ENCODE assay signal across 8 mouse cellular contexts in genomic region chr2:32449761-32450754, GRCm38 (mm10). TPM values are rescaled to one million over a fixed set of nuclear protein-coding genes. Genes with fewer than 3 reads are reported as not detected.
DNase-seq lines count a peak whose midpoint lies in the region; ATAC-seq and TF ChIP-seq lines count a peak whose summit lies in the region.

Gene Naif1 (plus strand): TSS chr2:32450457.

- no peak for ATAC-seq in CD4-positive, CD25-positive, alpha-beta regulatory T cell, adult 4 months
- no peak for ATAC-seq in hindbrain, embryonic 12.5 days (ENCODE audit: low FRiP score)
- no peak for ATAC-seq in liver, postnatal 0 days

- DNase-seq in CD4-positive, CD25-positive, alpha-beta regulatory T cell, adult 2 months (ENCODE audit: low read depth, low spot score): peak; percentile 49
- DNase-seq in liver, adult 2 months (ENCODE audit: extremely low read depth, low read depth, low spot score): no peak
- no peak for DNase-seq in liver
- peak; percentile 29 for DNase-seq in liver, postnatal 0 days
- peak; percentile 21 for DNase-seq in thymus, adult 2 months
- no peak for DNase-seq in ovary, adult 18-20 months (ENCODE audit: low spot score)

- H3K27me3 ChIP-seq in liver, adult 2 months (ENCODE audit: control insufficient read depth, insufficient read depth, low read length): no peaks in the 10 kb centered on the region
- no peaks in the 10 kb centered on the region for H3K27me3 ChIP-seq in hindbrain, embryonic 12.5 days
- no peaks in the 10 kb centered on the region for H3K27me3 ChIP-seq in liver, postnatal 0 days (ENCODE audit: insufficient read depth, low read length)
- no peaks in the 10 kb centered on the region for H3K27me3 ChIP-seq in thymus, adult 2 months (ENCODE audit: control insufficient read depth, insufficient read depth, low read length)

- H3K9ac ChIP-seq in liver, adult 2 months (ENCODE audit: low read depth, low read length): peak within 1 kb of the TSS; percentile 97
- H3K9ac ChIP-seq in hindbrain, embryonic 12.5 days: peak within 1 kb of the TSS; percentile 82
- peak within 1 kb of the TSS; percentile 97 for H3K9ac ChIP-seq in liver, postnatal 0 days (replicated peaks)

- H3K79me2 ChIP-seq in liver, adult 2 months (ENCODE audit: control insufficient read depth, insufficient read depth, low read length): peaks cover 12% of the 10 kb centered on the region

- no peak for TF ChIP-seq CTCF in liver, adult 2 months (IDR thresholded peaks at IDR 0.05; ENCODE audit: low read depth, low read length)
- no peak for TF ChIP-seq CTCF in liver, postnatal 0 days (IDR thresholded peaks at IDR 0.05; ENCODE audit: low read depth)
- TF ChIP-seq CTCF in thymus, adult 2 months (IDR thresholded peaks at IDR 0.05; ENCODE audit: borderline replicate concordance, control insufficient read depth, extremely low read depth, insufficient read depth, low read length, poor library complexity): no peak

- H3K4me2 ChIP-seq in hindbrain, embryonic 12.5 days (replicated peaks): peak within 1 kb of the TSS; percentile 83
- H3K4me2 ChIP-seq in liver, postnatal 0 days (ENCODE audit: low read depth, low read length): peak within 1 kb of the TSS; percentile 97

- no peak for TF ChIP-seq EP300 in liver, postnatal 0 days (IDR thresholded peaks at IDR 0.05; ENCODE audit: low read depth)

- H3K4me3 ChIP-seq in liver, adult 2 months (ENCODE audit: insufficient read depth, low read depth, low read length): peak within 1 kb of the TSS; percentile 83
- peak within 1 kb of the TSS; percentile 88 for H3K4me3 ChIP-seq in hindbrain, embryonic 12.5 days
- peak within 1 kb of the TSS; percentile 93 for H3K4me3 ChIP-seq in liver, postnatal 0 days (ENCODE audit: low read depth, low read length)
- peak within 1 kb of the TSS; percentile 73 for H3K4me3 ChIP-seq in thymus, adult 2 months (ENCODE audit: control insufficient read depth, insufficient read depth, low read length)

- H3K27ac ChIP-seq in liver, adult 2 months (replicated peaks; ENCODE audit: insufficient read depth, low read depth, low read length): peak within 1 kb of the TSS; percentile 67
- peak within 1 kb of the TSS; percentile 96 for H3K27ac ChIP-seq in hindbrain, embryonic 12.5 days
- H3K27ac ChIP-seq in liver, postnatal 0 days (ENCODE audit: low read depth): peak within 1 kb of the TSS; percentile 85
- no peak within 1 kb of the TSS; the same call in 1 of the 2 replicates for H3K27ac ChIP-seq in thymus, adult 2 months (ENCODE audit: control insufficient read depth, insufficient read depth, low read length)

- H3K9me3 ChIP-seq in hindbrain, embryonic 12.5 days (replicated peaks): no peaks in the 10 kb centered on the region
- H3K9me3 ChIP-seq in liver, postnatal 0 days (ENCODE audit: low read length): no peaks in the 10 kb centered on the region

- peaks cover 25% of the 10 kb centered on the region for H3K4me1 ChIP-seq in liver, adult 2 months (ENCODE audit: control insufficient read depth, insufficient read depth, low read length)
- peaks cover 29% of the 10 kb centered on the region for H3K4me1 ChIP-seq in hindbrain, embryonic 12.5 days
- H3K4me1 ChIP-seq in liver, postnatal 0 days (ENCODE audit: insufficient read depth): peaks cover 56% of the 10 kb centered on the region
- H3K4me1 ChIP-seq in thymus, adult 2 months (replicated peaks; ENCODE audit: control insufficient read depth, insufficient read depth, low read length): peaks cover 35% of the 10 kb centered on the region

- no peak for TF ChIP-seq POLR2A in liver, adult 2 months (IDR thresholded peaks at IDR 0.05; ENCODE audit: extremely low read depth, insufficient read depth, low read length)
- no peak for TF ChIP-seq POLR2A in thymus, adult 2 months (IDR thresholded peaks at IDR 0.05; ENCODE audit: control insufficient read depth, extremely low read depth, insufficient read depth, low read length, poor library complexity)

- peaks cover 2% of the 10 kb centered on the region; the same call in 1 of the 2 replicates for H3K36me3 ChIP-seq in liver, adult 2 months (ENCODE audit: control insufficient read depth, insufficient read depth, low read length)
- 0 out of 2 replicates have a peak, but pooled peaks cover 5% of the 10 kb centered on the region for H3K36me3 ChIP-seq in hindbrain, embryonic 12.5 days
- peaks cover 7% of the 10 kb centered on the region for H3K36me3 ChIP-seq in liver, postnatal 0 days (replicated peaks; ENCODE audit: insufficient read depth, low read length)
- peaks cover 2% of the 10 kb centered on the region; the same call in 1 of the 2 replicates for H3K36me3 ChIP-seq in thymus, adult 2 months (ENCODE audit: control insufficient read depth, insufficient read depth, low read length)

- 45% methylated on average over 15 of the region's 15 CpGs for WGBS in liver, adult 2 months
- WGBS in hindbrain, embryonic 12.5 days: 85% methylated on average over 15 of the region's 15 CpGs
- WGBS in liver, postnatal 0 days (ENCODE audit: insufficient replicate concordance): 56% methylated on average over 15 of the region's 15 CpGs
- 63% methylated on average over 15 of the region's 15 CpGs for WGBS in thymus, adult 2 months

RNA-seq across cellular contexts. Expression of gene Naif1, which starts in this region (rescaled TPM):
- polyA plus RNA-seq in CD4-positive, CD25-positive, alpha-beta regulatory T cell, adult 4 months (2017; shearing (Covaris generic)): 1 to 10 TPM; 5.5 to 7.1 TPM
- total RNA-seq in liver, adult 2 months (2014; rRNA removed): 0.67 and 0.83 TPM in 2 replicates
- 2.9 and 3.0 TPM in 2 replicates for polyA plus RNA-seq in liver, adult 2 months (2012; rRNA removed)
- polyA plus RNA-seq in hindbrain, embryonic 12.5 days (2016; fragmentation: Nextera tagmentation; extraction: Ambion mirVana): 5.9 and 6.2 TPM in 2 replicates
- 1.6 and 1.8 TPM in 2 replicates for polyA plus RNA-seq in liver, postnatal 0 days (2015; fragmentation: Nextera tagmentation; extraction: Ambion mirVana)
- polyA plus RNA-seq in thymus, adult 2 months (2012; rRNA removed): 8.8 and 9.2 TPM in 2 replicates

Comparison
In these comparisons a context has a peak if more than half of its experiments do, and no peak if none do; other contexts are left out.
1. DNase-seq: peak in CD4-positive, CD25-positive, alpha-beta regulatory T cell, adult 2 months (single experiment), liver, postnatal 0 days (single experiment) and thymus, adult 2 months (single experiment); none in liver, adult 2 months (single experiment), liver (single experiment) and ovary, adult 18-20 months (single experiment).
2. Peak in every context shown above with its lines, with median percentiles within 50 percentile points of each other: H3K4me3 ChIP-seq and H3K9ac ChIP-seq.